Mouse (Mus musculus) thymus, postnatal 4 days (tissue): ENCODE data around the gene Dzip1.

Experiments used
- DNase-seq: peaks from one replicate; pipeline ENCODE4 v3.0.0; 2021

The Dzip1 gene

GRCm38 (mm10) chr14:118924673-118925615, at the start of gene Dzip1:
TSS of gene Dzip1 (minus strand) at chr14:118925460.
- DNase-seq, result peak; percentile 75

GRCm38 (mm10) chr14:118972268-118972667, 47.0 kb upstream of the Dzip1 start:
- DNase-seq, result no peak

- DNase-seq, result no peak
Measured at GRCm38 (mm10) chr14:118967646-118968045, 42.4 kb upstream of the Dzip1 start.

- no peak for DNase-seq
Measured at GRCm38 (mm10) chr14:118965356-118966000, 40.2 kb upstream of the Dzip1 start.

GRCm38 (mm10) chr14:118958010-118958409, 32.8 kb upstream of the Dzip1 start:
- no peak for DNase-seq

- no peak for DNase-seq
Measured at GRCm38 (mm10) chr14:118951912-118952583, 26.8 kb upstream of the Dzip1 start.

- DNase-seq, result no peak
Measured at GRCm38 (mm10) chr14:118948841-118949240, 23.6 kb upstream of the Dzip1 start.

- no peak for DNase-seq
Measured at GRCm38 (mm10) chr14:118944702-118945101, 19.4 kb upstream of the Dzip1 start.

- peak; percentile 45 for DNase-seq
Measured at GRCm38 (mm10) chr14:118942076-118942475, 16.8 kb upstream of the Dzip1 start.

GRCm38 (mm10) chr14:118940796-118941495, 15.7 kb upstream of the Dzip1 start:
- DNase-seq, result peak; percentile 66

GRCm38 (mm10) chr14:118938551-118938950, 13.3 kb upstream of the Dzip1 start:
- DNase-seq, result no peak

- peak; percentile 98 for DNase-seq
Measured at GRCm38 (mm10) chr14:118937533-118938492, 12.6 kb upstream of the Dzip1 start, which contains the start of gene Dnajc3. TSS of gene Dnajc3 (plus strand) at chr14:118937976.

GRCm38 (mm10) chr14:118936952-118937351, 11.7 kb upstream of the Dzip1 start:
- no peak for DNase-seq

- no peak for DNase-seq
Measured at GRCm38 (mm10) chr14:118936236-118936635, 11.0 kb upstream of the Dzip1 start.

- no peak for DNase-seq
Measured at GRCm38 (mm10) chr14:118934686-118935085, 9.4 kb upstream of the Dzip1 start.

GRCm38 (mm10) chr14:118932956-118933355, 7.7 kb upstream of the Dzip1 start:
- DNase-seq, result peak; percentile 58

- DNase-seq, result no peak
Measured at GRCm38 (mm10) chr14:118931181-118931580, 5.9 kb upstream of the Dzip1 start.

GRCm38 (mm10) chr14:118930777-118931176, 5.5 kb upstream of the Dzip1 start:
- DNase-seq, result no peak

GRCm38 (mm10) chr14:118929779-118930178, 4.5 kb upstream of the Dzip1 start:
- peak; percentile 71 for DNase-seq

GRCm38 (mm10) chr14:118928565-118928964, 3.3 kb upstream of the Dzip1 start:
- no peak for DNase-seq

GRCm38 (mm10) chr14:118922667-118923184, 2.5 kb downstream of the Dzip1 start:
- DNase-seq, result peak; percentile 61
